Comparison of ENCODE assay signal across 8 mouse cellular contexts in the genomic region with DNA sequence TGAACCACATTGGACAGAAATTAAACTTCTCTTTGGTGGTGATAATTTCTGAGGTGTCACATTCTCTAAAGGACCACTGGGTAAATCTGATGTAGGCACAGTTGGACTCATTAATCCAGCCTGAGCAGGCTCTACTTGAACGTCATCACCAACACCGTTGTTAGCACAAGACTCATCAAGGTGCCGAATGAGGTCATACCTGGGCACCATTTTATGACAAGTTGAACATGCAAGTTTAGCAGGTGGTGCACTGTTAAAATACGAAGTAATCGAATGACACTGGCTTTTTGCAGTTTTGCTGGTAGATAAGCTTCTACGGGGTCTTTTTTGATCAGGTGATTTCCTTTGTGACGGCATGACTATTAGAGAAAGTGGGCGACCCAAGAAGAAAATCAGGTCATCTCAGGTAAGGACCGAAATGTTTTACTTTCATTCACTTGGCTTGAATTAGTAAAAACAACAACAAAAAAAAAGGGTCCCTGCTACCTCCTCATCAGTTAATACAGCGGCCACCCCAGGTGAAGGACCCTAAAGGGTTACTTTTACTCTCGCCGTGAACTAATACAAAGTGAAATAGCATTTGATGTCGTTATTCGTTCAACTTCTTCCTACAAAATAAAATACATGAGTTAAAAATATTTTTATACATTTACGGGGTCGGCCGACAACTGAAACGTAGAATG. TPM values are rescaled to one million over a fixed set of nuclear protein-coding genes. Genes with fewer than 3 reads are reported as not detected.
DNase-seq lines count a peak whose midpoint lies in the region; ATAC-seq lines count a peak whose summit lies in the region.

No protein-coding gene starts in this region.

- H3K27ac ChIP-seq in neural tube, embryonic 11.5 days (ENCODE audit: low read depth, low read length): peak overlapping the region; percentile 85
- H3K27ac ChIP-seq in embryonic facial prominence, embryonic 12.5 days: peak overlapping the region; percentile 97
- H3K27ac ChIP-seq in intestine, embryonic 15.5 days: peak overlapping the region; percentile 92

- peaks cover 3% of the 10 kb centered on the region; the same call in 1 of the 2 replicates for H3K4me1 ChIP-seq in neural tube, embryonic 11.5 days (ENCODE audit: control insufficient read depth, insufficient read depth, low read length)
- H3K4me1 ChIP-seq in embryonic facial prominence, embryonic 12.5 days: peaks cover 4% of the 10 kb centered on the region; the same call in 1 of the 2 replicates
- 0 out of 2 replicates have a peak, but pooled peaks cover 3% of the 10 kb centered on the region for H3K4me1 ChIP-seq in intestine, embryonic 15.5 days (replicated peaks)

- H3K9me3 ChIP-seq in neural tube, embryonic 11.5 days (ENCODE audit: control insufficient read depth, low read length): no peaks in the 10 kb centered on the region
- H3K9me3 ChIP-seq in embryonic facial prominence, embryonic 12.5 days: no peaks in the 10 kb centered on the region
- no peaks in the 10 kb centered on the region for H3K9me3 ChIP-seq in intestine, embryonic 15.5 days

- no peaks in the 10 kb centered on the region for H3K27me3 ChIP-seq in neural tube, embryonic 11.5 days (ENCODE audit: control insufficient read depth, insufficient read depth, low read length)
- no peaks in the 10 kb centered on the region for H3K27me3 ChIP-seq in embryonic facial prominence, embryonic 12.5 days
- no peaks in the 10 kb centered on the region for H3K27me3 ChIP-seq in intestine, embryonic 15.5 days (replicated peaks)

- peak; percentile 22; the same call in 1 of the 2 replicates for ATAC-seq in neural tube, embryonic 11.5 days (ENCODE audit: insufficient read depth, low FRiP score, low TSS enrichment)
- no peak for ATAC-seq in embryonic facial prominence, embryonic 12.5 days (ENCODE audit: insufficient number of reproducible peaks, insufficient read depth, low FRiP score, low TSS enrichment)
- ATAC-seq in intestine, embryonic 15.5 days: peak; percentile 53

- 18% methylated on average over 18 of the region's 18 CpGs for WGBS in neural tube, embryonic 11.5 days
- 13% methylated on average over 18 of the region's 18 CpGs for WGBS in embryonic facial prominence, embryonic 12.5 days
- 9% methylated on average over 18 of the region's 18 CpGs for WGBS in intestine, embryonic 15.5 days

- peak overlapping the region; percentile 66 for H3K9ac ChIP-seq in neural tube, embryonic 11.5 days (ENCODE audit: low read length)
- peak overlapping the region; percentile 64 for H3K9ac ChIP-seq in embryonic facial prominence, embryonic 12.5 days
- H3K9ac ChIP-seq in intestine, embryonic 15.5 days: peak overlapping the region; percentile 59

- H3K4me2 ChIP-seq in neural tube, embryonic 11.5 days (ENCODE audit: low read depth): peak overlapping the region; percentile 39
- H3K4me2 ChIP-seq in embryonic facial prominence, embryonic 12.5 days (replicated peaks): peak overlapping the region; percentile 65
- H3K4me2 ChIP-seq in intestine, embryonic 15.5 days (replicated peaks): peak overlapping the region; percentile 62

- peak overlapping the region; percentile 60 for H3K4me3 ChIP-seq in neural tube, embryonic 11.5 days (ENCODE audit: low read depth, low read length)
- H3K4me3 ChIP-seq in embryonic facial prominence, embryonic 12.5 days: peak overlapping the region; percentile 58
- H3K4me3 ChIP-seq in intestine, embryonic 15.5 days (replicated peaks): peak overlapping the region; percentile 50

- DNase-seq in neural tube, embryonic 11.5 days (ENCODE audit: low spot score): no peak
- DNase-seq in neural tube, embryonic 10.5 days (ENCODE audit: extremely low spot score, low spot score): no peak
- DNase-seq in naive thymus-derived CD4-positive, alpha-beta T cell, adult 2 months (ENCODE audit: low read depth): peak; percentile 66
- no peak for DNase-seq in urinary bladder, postnatal 25 days (ENCODE audit: low spot score)
- no peak for DNase-seq in testis, postnatal 14 days (ENCODE audit: low spot score)
- DNase-seq in left cerebral cortex, adult 11 months (ENCODE audit: low spot score): no peak

- H3K36me3 ChIP-seq in neural tube, embryonic 11.5 days (ENCODE audit: control insufficient read depth, insufficient read depth, low read length): peaks cover 6% of the 10 kb centered on the region; the same call in 1 of the 2 replicates
- peaks cover 34% of the 10 kb centered on the region for H3K36me3 ChIP-seq in embryonic facial prominence, embryonic 12.5 days
- H3K36me3 ChIP-seq in intestine, embryonic 15.5 days: peaks cover 16% of the 10 kb centered on the region

RNA-seq across cellular contexts. Expression of a gene that starts 0.6 kb away (rescaled TPM):
- polyA plus RNA-seq in neural tube, embryonic 11.5 days (2014; fragmentation: Nextera tagmentation; extraction: Ambion mirVana): 6.1 and 6.4 TPM in 2 replicates
- 10.9 and 12.0 TPM in 2 replicates for polyA plus RNA-seq in embryonic facial prominence, embryonic 12.5 days (2016; fragmentation: Nextera tagmentation; extraction: Ambion mirVana)
- polyA plus RNA-seq in intestine, embryonic 15.5 days (2015; fragmentation: Nextera tagmentation; extraction: Ambion mirVana): 5.3 and 5.4 TPM in 2 replicates

RNA-seq across cellular contexts. Expression of a gene that starts 18.8 kb away (rescaled TPM):
- 51.9 and 54.4 TPM in 2 replicates for polyA plus RNA-seq in neural tube, embryonic 11.5 days (2014; fragmentation: Nextera tagmentation; extraction: Ambion mirVana)
- polyA plus RNA-seq in embryonic facial prominence, embryonic 12.5 days (2016; fragmentation: Nextera tagmentation; extraction: Ambion mirVana): 44.8 and 52.1 TPM in 2 replicates
- 38.8 and 42.8 TPM in 2 replicates for polyA plus RNA-seq in intestine, embryonic 15.5 days (2015; fragmentation: Nextera tagmentation; extraction: Ambion mirVana)

RNA-seq across cellular contexts. Expression of a gene that starts 19.1 kb away (rescaled TPM):
- polyA plus RNA-seq in neural tube, embryonic 11.5 days (2014; fragmentation: Nextera tagmentation; extraction: Ambion mirVana): 34.2 and 39.7 TPM in 2 replicates
- polyA plus RNA-seq in embryonic facial prominence, embryonic 12.5 days (2016; fragmentation: Nextera tagmentation; extraction: Ambion mirVana): 48.7 and 53.7 TPM in 2 replicates
- polyA plus RNA-seq in intestine, embryonic 15.5 days (2015; fragmentation: Nextera tagmentation; extraction: Ambion mirVana): 109 and 111 TPM in 2 replicates
